Mouse (Mus musculus) small intestine, adult 2 months (tissue): ENCODE measurements around the gene Shld1. TPM values are rescaled to one million over a fixed set of nuclear protein-coding genes. Genes with fewer than 3 reads are reported as not detected.

Experiments
- H3K27ac ChIP-seq: fragments of 200-500 bp; 2 replicates; pipeline ENCODE4 v1.5.1; 2012; ENCODE audit warnings: low read depth, low read length, control low read depth, inconsistent platforms; ENCODE audit not compliant: insufficient read depth
- H3K27me3 ChIP-seq: fragments of 200-500 bp; 2 replicates; pipeline ENCODE4 v1.6.1; 2012; ENCODE audit warnings: mild to moderate bottlenecking, moderate library complexity, low read length, inconsistent platforms; ENCODE audit not compliant: control insufficient read depth, insufficient read depth
- H3K36me3 ChIP-seq: fragments of 200-500 bp; 2 replicates; pipeline ENCODE4 v1.6.1; 2012; ENCODE audit warnings: mild to moderate bottlenecking, low read length, control low read depth, inconsistent platforms; ENCODE audit not compliant: control insufficient read depth, insufficient read depth
- H3K4me1 ChIP-seq: fragments of 200-500 bp; 2 replicates; pipeline ENCODE4 v1.6.1; 2012; ENCODE audit warnings: low read length, inconsistent platforms, mixed read lengths; ENCODE audit not compliant: control insufficient read depth, insufficient read depth, insufficient read length
- H3K4me3 ChIP-seq: fragments of 200-500 bp; 2 replicates; pipeline ENCODE4 v1.5.1; 2012; ENCODE audit warnings: low read depth, mild to moderate bottlenecking, control low read depth, inconsistent platforms, low read length, moderate library complexity
- POLR2A ChIP-seq: fragments of 200-500 bp; IDR thresholded peaks from 2 replicates; pipeline ENCODE4 v1.6.1; 2012; ENCODE audit warnings: low read depth, mild to moderate bottlenecking, control low read depth, inconsistent platforms, low read length, moderate library complexity
- WGBS: fragments of 180-500 bp; shearing (Covaris S2); methylation state at CpG from one replicate; pipeline ENCODE4 v1.1.7; 2018; 5-methylcytosine and 5-hydroxymethylcytosine counted together
- polyA plus RNA-seq: library from polyadenylated mRNA; depleted of rRNA; stranded (reverse); fragments of >200 nt; gene quantifications from 2 replicates; pipeline ENCODE4 v1.2.3, GENCODE M21; 2012; rRNA removed

Shld1 gene
- polyA plus RNA-seq, 1 experiment = 8.9 TPM

DNA sequence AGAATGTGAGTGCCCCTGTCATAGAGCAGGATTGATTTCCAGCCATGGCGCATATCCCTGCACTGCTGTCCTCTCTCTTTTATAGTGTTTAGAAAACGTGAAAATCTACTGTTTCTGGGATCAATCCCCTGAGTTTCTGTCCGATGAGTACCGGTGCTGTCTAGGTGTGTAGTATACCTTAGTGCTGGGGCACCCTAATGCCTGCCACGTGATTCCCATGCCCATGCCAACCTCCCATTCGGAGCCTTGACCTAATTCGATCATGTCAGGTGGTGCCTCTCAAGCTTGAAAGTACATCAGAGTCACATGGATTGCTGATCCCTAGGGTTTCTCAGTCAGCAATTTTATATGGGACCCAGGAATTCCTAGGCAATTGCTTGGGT is 107.5 kb downstream of the Shld1 start:
- H3K4me3 ChIP-seq = no peak overlapping the region
- H3K27ac ChIP-seq = no peak overlapping the region
- no peaks in the 10 kb centered on the region for H3K36me3 ChIP-seq
- H3K4me1 ChIP-seq = no peaks in the 10 kb centered on the region
- 83% methylated on average over 7 of the region's 7 CpGs for WGBS
- H3K27me3 ChIP-seq = no peaks in the 10 kb centered on the region
- TF ChIP-seq POLR2A = no peak

Other genes starting within 250 kb of the Shld1 start
- 1.6 TPM in 2 replicates for gene Gpcpd1, start 99.2 kb upstream of the Shld1 start, polyA plus RNA-seq
- 9.3 and 14.8 TPM in 2 replicates for gene Chgb, start 94.3 kb downstream of the Shld1 start, polyA plus RNA-seq
- gene Trmt6, start 129.1 kb downstream of the Shld1 start, polyA plus RNA-seq = 0.30 and 1.4 TPM in 2 replicates
- gene Mcm8, start 129.2 kb downstream of the Shld1 start, polyA plus RNA-seq = 0.23 and 0.51 TPM in 2 replicates
- 34.8 and 49.8 TPM in 2 replicates for gene Crls1, start 159.7 kb downstream of the Shld1 start, polyA plus RNA-seq
- 0.74 and 4.0 TPM in 2 replicates for gene Lrrn4, start 194.0 kb downstream of the Shld1 start, polyA plus RNA-seq